Mouse (Mus musculus) liver, embryonic 14.5 days (tissue): ENCODE data around the gene Saa1. TPM values are rescaled to one million over a fixed set of nuclear protein-coding genes. Genes with fewer than 3 reads are reported as not detected.
A peak's percentile ranks its signal among the peaks of the same experiment; 100 is the strongest.

Source experiments
- ATAC-seq: fragments of 200-750 bp; cut with Nextera tagmentation; 2 replicates; pipeline ENCODE4 v1.8.0; 2017; ENCODE audit warnings: moderate number of reproducible peaks, mild to moderate bottlenecking, moderate library complexity; ENCODE audit not compliant: insufficient read depth
- DNase-seq, 3 experiments: peaks; one replicate each; pipeline ENCODE4 v3.0.0-alpha.2; 2012 to 2013; ENCODE audit warnings: low read depth in 3 of 3, low spot score in 3 of 3
- H3K27ac ChIP-seq: fragments of 300-500 bp; sonication (generic); 2 replicates; pipeline ENCODE4 v1.5.1; 2014; ENCODE audit warnings: moderate library complexity, mild to moderate bottlenecking, control low read depth, inconsistent platforms
- H3K27me3 ChIP-seq: fragments of 300-500 bp; sonication (generic); 2 replicates; pipeline ENCODE4 v1.6.1; 2014; ENCODE audit warnings: mild to moderate bottlenecking, low read length, moderate library complexity; ENCODE audit not compliant: control insufficient read depth, insufficient read depth
- H3K36me3 ChIP-seq: fragments of 300-500 bp; sonication (generic); replicated peaks from 2 replicates; pipeline ENCODE4 v1.6.1; 2014; ENCODE audit warnings: low read depth; ENCODE audit not compliant: control insufficient read depth, insufficient read depth
- H3K4me1 ChIP-seq, 2 experiments: fragments of 200-500 bp in 1 of 2; fragments of 300-500 bp in 1 of 2; sonication (generic) in 1 of 2; replicated peaks; 2 replicates each; pipeline ENCODE4 v1.6.1; 2012 to 2014; ENCODE audit warnings: antibody characterized with exemption in 1 of 2, inconsistent platforms in 1 of 2, low read length in 1 of 2; ENCODE audit not compliant: control insufficient read depth in 2 of 2, insufficient read depth in 2 of 2
- H3K4me2 ChIP-seq: fragments of 300-500 bp; sonication (generic); 2 replicates; pipeline ENCODE4 v1.6.1; 2014; ENCODE audit warnings: low read depth, mild to moderate bottlenecking, control low read depth, moderate library complexity
- H3K4me3 ChIP-seq, 2 experiments: fragments of 200-500 bp in 1 of 2; fragments of 300-500 bp in 1 of 2; sonication (generic) in 1 of 2; 2 replicates each; pipeline ENCODE4 v1.5.1; 2012 to 2014; ENCODE audit warnings: low read depth in 2 of 2, low read length in 2 of 2, mild to moderate bottlenecking in 2 of 2, control low read depth in 1 of 2, inconsistent platforms in 1 of 2, moderate library complexity in 1 of 2; ENCODE audit not compliant: insufficient read depth in 1 of 2
- H3K9ac ChIP-seq: fragments of 300-500 bp; sonication (generic); replicated peaks from 2 replicates; pipeline ENCODE4 v1.6.1; 2014; ENCODE audit warnings: mild to moderate bottlenecking, control low read depth, moderate library complexity
- H3K9me3 ChIP-seq: fragments of 300-500 bp; sonication (generic); 2 replicates; pipeline ENCODE4 v1.6.1; 2016; ENCODE audit warnings: low read length, mixed read lengths; ENCODE audit not compliant: control insufficient read depth
- CTCF ChIP-seq: IDR thresholded peaks from 2 replicates; pipeline ENCODE4 v1.5.1; 2016; ENCODE audit warnings: antibody characterized with exemption, low read depth, control low read depth
- EP300 ChIP-seq: IDR thresholded peaks from 2 replicates; pipeline ENCODE4 v1.6.1; 2016; ENCODE audit warnings: antibody characterized with exemption, low read depth
- WGBS: fragments of 180-500 bp; shearing (Covaris S2); extraction: QIAGEN DNeasy Blood & Tissue Kit; methylation state at CpG from one replicate; pipeline ENCODE4 v1.1.7; 2014; ENCODE audit not compliant: insufficient replicate concordance; 5-methylcytosine and 5-hydroxymethylcytosine counted together
- polyA plus RNA-seq, 2 experiments: library from polyadenylated mRNA; depleted of rRNA in 1 of 2; stranded (reverse) in 1 of 2; unstranded in 1 of 2; fragments of >200 nt; fragmentation: Nextera tagmentation in 1 of 2; extraction: Ambion mirVana in 1 of 2; gene quantifications; 2 replicates each; pipeline versions ENCODE4 v1.2.1 to v1.2.3; 2012 to 2014

Saa1 gene
- polyA plus RNA-seq, 2 experiments = not detected

DNA sequence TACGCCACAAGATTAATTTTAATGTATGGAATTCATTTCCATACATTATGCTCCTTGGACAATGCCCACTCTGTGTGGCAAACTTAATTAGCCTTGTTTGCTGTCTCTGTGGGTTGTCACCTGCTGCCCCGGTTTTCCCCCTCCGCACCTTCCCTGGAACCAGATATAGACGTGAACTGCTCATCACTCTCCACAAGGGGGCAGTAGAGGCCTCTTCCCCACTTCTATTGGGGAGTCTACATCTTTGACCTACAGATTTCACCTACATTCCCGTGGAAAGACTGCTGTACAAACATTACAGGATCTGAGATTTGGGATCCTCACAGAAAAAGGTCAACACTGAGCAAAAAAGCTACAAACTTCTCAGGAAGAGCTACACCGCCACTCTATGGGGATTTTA lies 28.3 kb downstream of the Saa1 start:
- ATAC-seq = no peak

DNA sequence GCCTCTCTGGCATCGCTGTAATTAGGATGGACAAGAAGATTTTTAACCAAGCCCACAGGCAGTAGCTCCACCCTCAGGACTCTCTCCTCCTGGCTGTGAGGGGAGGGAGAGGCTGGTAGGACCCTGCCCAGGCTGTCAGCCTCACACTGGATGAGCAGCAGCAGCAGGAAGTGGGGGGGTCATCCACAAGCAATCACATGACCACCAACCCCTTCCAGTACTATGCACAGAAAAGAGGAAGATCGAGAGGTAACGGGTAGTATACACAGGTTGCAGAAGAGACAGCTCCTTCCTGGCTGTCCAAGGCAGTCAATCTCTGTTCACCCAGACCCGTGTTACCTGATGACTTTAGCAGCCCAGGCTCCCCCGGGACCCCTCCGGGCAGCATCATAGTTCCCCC lies 30.5 kb downstream of the Saa1 start:
- Histone ChIP-seq H3K27me3 (no peaks in the 10 kb centered on the region), H3K9ac (no peak overlapping the region), H3K27ac (no peak overlapping the region), H3K4me3 (no peak overlapping the region), H3K4me2 (no peak overlapping the region), H3K36me3 (peaks cover 2% of the 10 kb centered on the region; the same call in 1 of the 2 replicates), H3K9me3 (no peaks in the 10 kb centered on the region), H3K4me1 (peaks cover 6 to 7% of the 10 kb centered on the region in 2 experiments)
- 19% methylated on average over 6 of the region's 6 CpGs for WGBS
- DNase-seq (no peak), ATAC-seq (no peak)
- TF ChIP-seq CTCF (no peak), EP300 (no peak)

More for the DNA sequence above, 28.3 kb downstream of the Saa1 start:
- DNase-seq = peak; percentile 45 to 54 (median 47)
- H3K4me3 ChIP-seq = no peak overlapping the region
- H3K9ac ChIP-seq = no peak overlapping the region
- H3K27me3 ChIP-seq = no peaks in the 10 kb centered on the region
- H3K9me3 ChIP-seq = no peaks in the 10 kb centered on the region
- H3K36me3 ChIP-seq = no peaks in the 10 kb centered on the region
- 24% methylated on average over 6 of the region's 6 CpGs for WGBS
- no peak overlapping the region for H3K27ac ChIP-seq
- peaks cover 3 to 9% of the 10 kb centered on the region in 2 experiments for H3K4me1 ChIP-seq
- no peak overlapping the region for H3K4me2 ChIP-seq
- TF ChIP-seq EP300 (no peak), CTCF (peak; percentile 91)

DNA sequence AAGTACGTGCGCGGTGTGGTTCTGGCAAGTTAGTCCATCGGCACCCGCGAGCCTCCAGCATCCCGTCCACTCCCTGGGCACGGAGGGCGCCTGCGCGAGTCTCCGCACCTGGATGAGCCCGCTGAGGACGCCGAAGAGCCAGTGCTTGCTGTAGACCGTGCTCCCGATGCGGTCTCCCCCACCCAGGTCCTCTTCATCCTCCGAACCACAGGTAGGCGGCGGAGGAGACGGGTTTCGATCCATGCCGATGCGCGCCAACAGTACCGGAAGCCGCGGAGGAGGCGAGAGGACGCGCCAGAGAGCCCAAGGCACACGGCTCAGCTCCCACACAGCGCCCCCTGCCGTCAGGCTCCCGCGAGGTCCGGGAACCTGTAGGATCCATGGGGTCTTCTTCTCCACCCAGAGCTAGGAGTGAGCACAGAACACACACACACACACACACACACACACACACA lies 32.4 kb downstream of the Saa1 start, which contains the start of gene Saal1:
TSS of gene Saal1 (minus strand) at position 291 of the 455 bp plus-strand sequence.
- Histone ChIP-seq H3K27me3 (no peaks in the 10 kb centered on the region), H3K4me2 (peak within 1 kb of the TSS; percentile 75), H3K9me3 (no peaks in the 10 kb centered on the region), H3K27ac (no peak within 1 kb of the TSS), H3K4me1 (peaks cover 6 to 7% of the 10 kb centered on the region in 2 experiments), H3K36me3 (peaks cover 15% of the 10 kb centered on the region), H3K4me3 (peak within 1 kb of the TSS; percentile 71 to 79), H3K9ac (peak within 1 kb of the TSS; percentile 81)
- DNase-seq (peak; percentile 73 to 78 (median 75)), ATAC-seq (peak; percentile 92)
- TF ChIP-seq CTCF (peak; percentile 99), EP300 (no peak)
- WGBS = under 1% methylated on average over 38 of the region's 38 CpGs

DNA sequence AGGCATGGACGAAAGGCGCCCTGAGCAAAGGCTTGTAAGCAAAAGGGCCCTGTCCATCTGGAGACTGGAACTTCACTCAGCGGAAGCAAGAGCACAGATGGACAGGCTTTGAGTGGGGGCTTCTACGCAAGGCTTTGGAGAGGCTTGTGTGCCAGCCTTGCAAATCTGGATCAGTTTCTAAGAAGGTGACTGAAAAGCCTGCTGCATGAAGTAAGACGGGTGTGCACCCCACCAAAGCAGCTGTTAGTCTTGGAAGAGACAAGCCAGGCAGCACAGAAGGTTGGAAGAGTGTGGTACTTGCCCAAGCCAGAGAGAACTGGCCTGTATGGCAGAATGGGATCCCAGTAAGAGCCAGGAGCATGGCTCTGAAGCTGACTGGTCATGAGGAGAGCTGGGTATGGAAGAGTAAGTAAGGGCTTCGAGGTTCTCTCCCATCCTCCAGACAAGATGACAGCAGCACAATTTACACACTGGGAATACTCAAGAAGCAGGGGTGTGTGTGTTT lies 42.2 kb downstream of the Saa1 start:
- Histone ChIP-seq H3K9me3 (no peaks in the 10 kb centered on the region), H3K27me3 (no peaks in the 10 kb centered on the region), H3K4me1 (peaks cover 0 to 5% of the 10 kb centered on the region in 2 experiments; a peak in 2 of 4 replicates), H3K4me3 (no peak overlapping the region), H3K36me3 (peaks cover 36% of the 10 kb centered on the region), H3K9ac (no peak overlapping the region), H3K27ac (no peak overlapping the region), H3K4me2 (no peak overlapping the region)
- TF ChIP-seq CTCF (no peak), EP300 (no peak)
- DNase-seq (no peak), ATAC-seq (no peak)
- 83% methylated on average over 6 of the region's 6 CpGs for WGBS

DNA sequence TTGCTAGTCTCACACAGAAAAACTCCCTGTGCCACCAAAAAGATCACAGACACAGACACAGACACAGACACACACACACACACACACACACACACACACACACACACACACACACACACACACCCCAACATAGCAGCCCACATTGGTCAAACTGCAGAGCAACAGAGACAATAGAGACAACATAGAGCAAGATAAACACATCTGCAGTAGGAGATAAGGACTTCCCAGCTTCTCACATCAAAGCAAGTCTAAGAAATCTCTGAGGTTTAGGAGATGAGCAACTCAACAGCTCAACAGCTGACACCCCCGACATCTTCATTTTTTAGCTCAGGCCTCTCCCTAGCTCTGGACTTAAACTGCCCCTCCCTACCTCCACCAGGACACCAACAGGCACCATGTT lies 46.0 kb downstream of the Saa1 start:
- no peak for TF ChIP-seq CTCF
- peak; percentile 51 for TF ChIP-seq EP300
- no peaks in the 10 kb centered on the region for H3K9me3 ChIP-seq
- WGBS = 13% methylated on average over 1 of the region's 1 CpGs
- H3K36me3 ChIP-seq = peaks cover 20% of the 10 kb centered on the region
- no peak overlapping the region for H3K4me2 ChIP-seq
- no peak overlapping the region for H3K4me3 ChIP-seq
- H3K27ac ChIP-seq = no peak overlapping the region
- peak in 2 of 3 experiments; percentile 24 to 31 for DNase-seq
- H3K27me3 ChIP-seq = no peaks in the 10 kb centered on the region
- H3K9ac ChIP-seq = no peak overlapping the region
- ATAC-seq = peak; percentile 69
- peaks cover 0 to 5% of the 10 kb centered on the region in 2 experiments; a peak in 2 of 4 replicates for H3K4me1 ChIP-seq

Other genes with a start within 250 kb of the Saa1 start
- gene Sergef, start 103.2 kb downstream of the Saa1 start, polyA plus RNA-seq (2012; rRNA removed) = 2.2 and 3.3 TPM in 2 replicates
- 5.5 and 5.9 TPM in 2 replicates for gene Sergef, start 103.2 kb downstream of the Saa1 start, polyA plus RNA-seq (2014; fragmentation: Nextera tagmentation; extraction: Ambion mirVana)
- gene Tph1, start 70.4 kb downstream of the Saa1 start, polyA plus RNA-seq (2012; rRNA removed) = not detected in 2 replicates
- not detected in 2 replicates for gene Tph1, start 70.4 kb downstream of the Saa1 start, polyA plus RNA-seq (2014; fragmentation: Nextera tagmentation; extraction: Ambion mirVana)
- gene Saal1, start 32.3 kb downstream of the Saa1 start, polyA plus RNA-seq (2012; rRNA removed) = 4.4 and 6.6 TPM in 2 replicates
- gene Saal1, start 32.3 kb downstream of the Saa1 start, polyA plus RNA-seq (2014; fragmentation: Nextera tagmentation; extraction: Ambion mirVana) = 15.1 and 17.6 TPM in 2 replicates
- gene Saa3, start 27.3 kb downstream of the Saa1 start, polyA plus RNA-seq (2012; rRNA removed) = 0.37 and 1.0 TPM in 2 replicates
- gene Saa3, start 27.3 kb downstream of the Saa1 start, polyA plus RNA-seq (2014; fragmentation: Nextera tagmentation; extraction: Ambion mirVana) = 2.8 and 3.4 TPM in 2 replicates
- gene Saa4, start 10.4 kb downstream of the Saa1 start, polyA plus RNA-seq (2012; rRNA removed) = 7.1 and 9.6 TPM in 2 replicates
- gene Saa4, start 10.4 kb downstream of the Saa1 start, polyA plus RNA-seq (2014; fragmentation: Nextera tagmentation; extraction: Ambion mirVana) = 5.8 and 5.9 TPM in 2 replicates
- not detected in 2 replicates for gene Saa2, start 8.8 kb upstream of the Saa1 start, polyA plus RNA-seq (2012; rRNA removed)
- not detected in 2 replicates for gene Saa2, start 8.8 kb upstream of the Saa1 start, polyA plus RNA-seq (2014; fragmentation: Nextera tagmentation; extraction: Ambion mirVana)
- 5.3 and 6.3 TPM in 2 replicates for gene Hps5, start 53.1 kb upstream of the Saa1 start, polyA plus RNA-seq (2012; rRNA removed)
- 4.1 and 4.3 TPM in 2 replicates for gene Hps5, start 53.1 kb upstream of the Saa1 start, polyA plus RNA-seq (2014; fragmentation: Nextera tagmentation; extraction: Ambion mirVana)
- 8.1 and 13.4 TPM in 2 replicates for gene Gtf2h1, start 53.1 kb upstream of the Saa1 start, polyA plus RNA-seq (2012; rRNA removed)
- gene Gtf2h1, start 53.1 kb upstream of the Saa1 start, polyA plus RNA-seq (2014; fragmentation: Nextera tagmentation; extraction: Ambion mirVana) = 27.8 and 33.1 TPM in 2 replicates
- gene Ldha, start 98.5 kb upstream of the Saa1 start, polyA plus RNA-seq (2012; rRNA removed) = 339 and 356 TPM in 2 replicates
- 1,026 and 1,104 TPM in 2 replicates for gene Ldha, start 98.5 kb upstream of the Saa1 start, polyA plus RNA-seq (2014; fragmentation: Nextera tagmentation; extraction: Ambion mirVana)
- gene Ldhc, start 118.2 kb upstream of the Saa1 start, polyA plus RNA-seq (2012; rRNA removed) = 0.11 and 0.17 TPM in 2 replicates
- gene Ldhc, start 118.2 kb upstream of the Saa1 start, polyA plus RNA-seq (2014; fragmentation: Nextera tagmentation; extraction: Ambion mirVana) = 0.09 and 0.21 TPM in 2 replicates
- gene Tsg101, start 177.0 kb upstream of the Saa1 start, polyA plus RNA-seq (2012; rRNA removed) = 18.8 and 21.2 TPM in 2 replicates
- 62.1 and 67.3 TPM in 2 replicates for gene Tsg101, start 177.0 kb upstream of the Saa1 start, polyA plus RNA-seq (2014; fragmentation: Nextera tagmentation; extraction: Ambion mirVana)
- gene Uevld, start 215.5 kb upstream of the Saa1 start, polyA plus RNA-seq (2012; rRNA removed) = 2.8 and 3.9 TPM in 2 replicates
- gene Uevld, start 215.5 kb upstream of the Saa1 start, polyA plus RNA-seq (2014; fragmentation: Nextera tagmentation; extraction: Ambion mirVana) = 5.8 and 6.4 TPM in 2 replicates
- not detected in 2 replicates for gene Gm9999, start 240.6 kb upstream of the Saa1 start, polyA plus RNA-seq (2012; rRNA removed)
- gene Gm9999, start 240.6 kb upstream of the Saa1 start, polyA plus RNA-seq (2014; fragmentation: Nextera tagmentation; extraction: Ambion mirVana) = not detected in 2 replicates